Mouse (Mus musculus): ENCODE results near the gene Herpud2. TPM values are rescaled to one million over a fixed set of nuclear protein-coding genes. Genes with fewer than 3 reads are reported as not detected.

The Herpud2 gene
- 10 to 100 TPM; 49.6 to 51.0 TPM for total RNA-seq (2021)
- long read RNA-seq, experiment 1, transcript Herpud2-201 (8 exons, 2,781 nt) = major isoform, 47 of 62 reads
- long read RNA-seq, experiment 1, transcript Herpud2-202 (1 exons, 3,955 nt) = minor isoform, 5 of 62 reads
- long read RNA-seq, experiment 1, partial matches to known transcripts = 5 of 62 reads
- long read RNA-seq, experiment 1, other reads (novel, unspliced or antisense) = 5 of 62 reads
- long read RNA-seq, experiment 2, transcript Herpud2-201 (8 exons, 2,781 nt) = major isoform, 48 of 58 reads
- long read RNA-seq, experiment 2, partial matches to known transcripts = 3 of 58 reads
- long read RNA-seq, experiment 2, other reads (novel, unspliced or antisense) = 5 of 58 reads

GRCm38 (mm10) chr9:25151611-25152241 is at the start of gene Herpud2:
Gene Herpud2 (minus strand): TSS chr9:25151820.
- peak; percentile 12 for TF ChIP-seq CTCF (IDR thresholded peaks at IDR 0.05)
- peak; percentile 89 to 92 for DNase-seq (ENCODE audit: extremely low spot score in 1 of 2, low spot score in 2 of 2)
- intact Hi-C loops (cut with DNase I) = loop anchor here (1.0 to 5.0 kb wide), 4 partner anchors 101 to 441 kb away; partner anchors contain the start of genes Eepd1 and Sept7
- Histone ChIP-seq H3K4me3 (peak within 1 kb of the TSS; percentile 84), H3K27ac (peak within 1 kb of the TSS; percentile 97)

GRCm38 (mm10) chr9:25200987-25201386 is 49.4 kb upstream of the Herpud2 start:
- intact Hi-C loops (cut with DNase I) = no loop called here
- H3K4me3 ChIP-seq = no peak overlapping the region
- no peak for TF ChIP-seq CTCF (IDR thresholded peaks at IDR 0.05)
- peak overlapping the region; percentile 77 for H3K27ac ChIP-seq
- DNase-seq (ENCODE audit: extremely low spot score in 1 of 2, low spot score in 2 of 2) = no peak

- intact Hi-C loops (cut with DNase I) = no loop called here
- peak overlapping the region; percentile 77 for H3K27ac ChIP-seq
- no peak overlapping the region for H3K4me3 ChIP-seq
- no peak for TF ChIP-seq CTCF (IDR thresholded peaks at IDR 0.05)
- no peak for DNase-seq (ENCODE audit: extremely low spot score in 1 of 2, low spot score in 2 of 2)
These were observed 48.5 kb upstream of the Herpud2 start for GRCm38 (mm10) chr9:25200148-25200547.

GRCm38 (mm10) chr9:25196746-25197145 is 45.1 kb upstream of the Herpud2 start:
- intact Hi-C loops (cut with DNase I) = no loop called here
- H3K27ac ChIP-seq = peak overlapping the region; percentile 67
- H3K4me3 ChIP-seq = no peak overlapping the region
- DNase-seq (ENCODE audit: extremely low spot score in 1 of 2, low spot score in 2 of 2) = no peak
- TF ChIP-seq CTCF (IDR thresholded peaks at IDR 0.05) = no peak

- intact Hi-C loops (cut with DNase I) = no loop called here
These were observed 40.0 kb upstream of the Herpud2 start for GRCm38 (mm10) chr9:25191612-25192011.

GRCm38 (mm10) chr9:25186501-25186900 is 34.9 kb upstream of the Herpud2 start:
- intact Hi-C loops (cut with DNase I) = no loop called here
- DNase-seq (ENCODE audit: extremely low spot score in 1 of 2, low spot score in 2 of 2) = no peak
- TF ChIP-seq CTCF (IDR thresholded peaks at IDR 0.05) = no peak

More at GRCm38 (mm10) chr9:25191612-25192011, 40.0 kb upstream of the Herpud2 start:
- Histone ChIP-seq H3K27ac (peak overlapping the region; percentile 53), H3K4me3 (no peak overlapping the region)
- no peak for TF ChIP-seq CTCF (IDR thresholded peaks at IDR 0.05)
- DNase-seq (ENCODE audit: extremely low spot score in 1 of 2, low spot score in 2 of 2) = no peak

GRCm38 (mm10) chr9:25185854-25186253 is 34.2 kb upstream of the Herpud2 start:
- intact Hi-C loops (cut with DNase I) = no loop called here
- Histone ChIP-seq H3K27ac (peak overlapping the region; percentile 4; the same call in 1 of the 2 replicates), H3K4me3 (no peak overlapping the region)
- DNase-seq (ENCODE audit: extremely low spot score in 1 of 2, low spot score in 2 of 2) = no peak
- no peak for TF ChIP-seq CTCF (IDR thresholded peaks at IDR 0.05)

More at GRCm38 (mm10) chr9:25186501-25186900, 34.9 kb upstream of the Herpud2 start:
- Histone ChIP-seq H3K27ac (peak overlapping the region; percentile 17; the same call in 1 of the 2 replicates), H3K4me3 (no peak overlapping the region)

- no peak for DNase-seq (ENCODE audit: extremely low spot score in 1 of 2, low spot score in 2 of 2)
- Histone ChIP-seq H3K27ac (no peak overlapping the region), H3K4me3 (no peak overlapping the region)
- no peak for TF ChIP-seq CTCF (IDR thresholded peaks at IDR 0.05)
- intact Hi-C loops (cut with DNase I) = no loop called here
These were observed 33.0 kb upstream of the Herpud2 start for GRCm38 (mm10) chr9:25184606-25185005.

GRCm38 (mm10) chr9:25178066-25178465 is 26.4 kb upstream of the Herpud2 start:
- H3K4me3 ChIP-seq = no peak overlapping the region
- DNase-seq (ENCODE audit: extremely low spot score in 1 of 2, low spot score in 2 of 2) = no peak
- no peak overlapping the region for H3K27ac ChIP-seq
- no peak for TF ChIP-seq CTCF (IDR thresholded peaks at IDR 0.05)
- intact Hi-C loops (cut with DNase I) = no loop called here

GRCm38 (mm10) chr9:25177201-25177600 is 25.6 kb upstream of the Herpud2 start:
- H3K4me3 ChIP-seq = no peak overlapping the region
- intact Hi-C loops (cut with DNase I) = no loop called here
- no peak for TF ChIP-seq CTCF (IDR thresholded peaks at IDR 0.05)
- peak overlapping the region; percentile 94 for H3K27ac ChIP-seq
- DNase-seq (ENCODE audit: extremely low spot score in 1 of 2, low spot score in 2 of 2) = no peak

- intact Hi-C loops (cut with DNase I) = no loop called here
- Histone ChIP-seq H3K27ac (peak overlapping the region; percentile 94), H3K4me3 (no peak overlapping the region)
These were observed 24.9 kb upstream of the Herpud2 start for GRCm38 (mm10) chr9:25176562-25176961.

GRCm38 (mm10) chr9:25175978-25176377 is 24.4 kb upstream of the Herpud2 start:
- intact Hi-C loops (cut with DNase I) = loop anchor here (2.0 kb wide), 1 partner anchor 77 kb away; the partner anchor contains the start of gene Sept7
- no peak for DNase-seq (ENCODE audit: extremely low spot score in 1 of 2, low spot score in 2 of 2)
- no peak for TF ChIP-seq CTCF (IDR thresholded peaks at IDR 0.05)
- peak overlapping the region; percentile 94 for H3K27ac ChIP-seq
- H3K4me3 ChIP-seq = no peak overlapping the region

More at GRCm38 (mm10) chr9:25176562-25176961, 24.9 kb upstream of the Herpud2 start:
- no peak for DNase-seq (ENCODE audit: extremely low spot score in 1 of 2, low spot score in 2 of 2)
- TF ChIP-seq CTCF (IDR thresholded peaks at IDR 0.05) = no peak

Measured in left cerebral cortex, adult 2 months (tissue).